Mouse (Mus musculus): ENCODE data around the gene Gm815. TPM values are rescaled to one million over a fixed set of nuclear protein-coding genes. Genes with fewer than 3 reads are reported as not detected.

The Gm815 gene
- polyA plus RNA-seq, 1 experiment: not detected

DNA sequence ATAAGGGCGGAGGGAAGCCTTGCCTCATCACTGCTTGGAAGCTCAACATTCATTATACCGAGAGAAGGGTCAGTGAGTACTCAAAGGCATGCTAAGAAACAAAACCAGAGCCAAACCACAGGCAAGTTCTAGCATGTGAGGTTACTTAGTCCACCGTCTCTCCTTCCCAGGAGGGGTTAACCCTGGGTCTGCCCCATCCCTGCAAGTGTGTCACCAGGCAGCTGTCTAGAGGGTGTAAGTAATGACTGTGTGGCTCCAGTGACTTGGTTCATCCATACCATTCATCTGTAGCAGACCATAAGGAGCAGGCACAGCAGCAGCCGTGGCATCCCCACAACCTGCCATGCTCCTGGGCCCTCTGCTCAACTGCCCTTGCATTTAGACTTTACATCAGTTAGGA, 5.8 kb upstream of the Gm815 start:
- H3K4me2 ChIP-seq (ENCODE audit: low read depth): no peak overlapping the region
- H3K79me2 ChIP-seq (ENCODE audit: control insufficient read depth, insufficient read depth): no peaks in the 10 kb centered on the region
- no peak overlapping the region for H3K4me3 ChIP-seq
- H3ac ChIP-seq (ENCODE audit: control insufficient read depth, insufficient read length): no peak overlapping the region
- TF ChIP-seq MYOD1 (IDR thresholded peaks at IDR 0.05; ENCODE audit: control insufficient read depth in 1 of 3, insufficient read length in 2 of 3, low read depth in 2 of 3): no peak
- TF ChIP-seq E2F4 (IDR thresholded peaks at IDR 0.05; ENCODE audit: insufficient read depth): no peak
- no peak for TF ChIP-seq REST (IDR thresholded peaks at IDR 0.05; ENCODE audit: insufficient read depth, insufficient read length)
- TF ChIP-seq CEBPB (IDR thresholded peaks at IDR 0.05; ENCODE audit: insufficient read depth, poor library complexity, severe bottlenecking): no peak
- no peak for TF ChIP-seq SRF (IDR thresholded peaks at IDR 0.05; ENCODE audit: control insufficient read depth, insufficient read length, low read depth)
- H3K36me3 ChIP-seq (ENCODE audit: control insufficient read depth, insufficient read depth): no peaks in the 10 kb centered on the region
- H3K27me3 ChIP-seq (ENCODE audit: control insufficient read depth, insufficient read depth, insufficient read length): no peaks in the 10 kb centered on the region

GRCm38 (mm10) chr19:26881866-26882427, 3.7 kb upstream of the Gm815 start:
- no peak overlapping the region for H3K4me2 ChIP-seq (ENCODE audit: low read depth)
- H3ac ChIP-seq (ENCODE audit: control insufficient read depth, insufficient read length): no peak overlapping the region
- H3K27me3 ChIP-seq (ENCODE audit: control insufficient read depth, insufficient read depth, insufficient read length): no peaks in the 10 kb centered on the region
- TF ChIP-seq POLR2A (IDR thresholded peaks at IDR 0.05; ENCODE audit: insufficient read length, low read depth) (no peak), E2F4 (IDR thresholded peaks at IDR 0.05; ENCODE audit: insufficient read depth) (no peak), TCF12 (IDR thresholded peaks at IDR 0.05; ENCODE audit: insufficient read depth, poor library complexity, severe bottlenecking) (no peak), USF1 (IDR thresholded peaks at IDR 0.05; ENCODE audit: low read depth) (no peak)
- H3K4me3 ChIP-seq: no peak overlapping the region
- no peaks in the 10 kb centered on the region for H3K36me3 ChIP-seq (ENCODE audit: control insufficient read depth, insufficient read depth)
- H3K79me2 ChIP-seq (ENCODE audit: control insufficient read depth, insufficient read depth): no peaks in the 10 kb centered on the region

DNA sequence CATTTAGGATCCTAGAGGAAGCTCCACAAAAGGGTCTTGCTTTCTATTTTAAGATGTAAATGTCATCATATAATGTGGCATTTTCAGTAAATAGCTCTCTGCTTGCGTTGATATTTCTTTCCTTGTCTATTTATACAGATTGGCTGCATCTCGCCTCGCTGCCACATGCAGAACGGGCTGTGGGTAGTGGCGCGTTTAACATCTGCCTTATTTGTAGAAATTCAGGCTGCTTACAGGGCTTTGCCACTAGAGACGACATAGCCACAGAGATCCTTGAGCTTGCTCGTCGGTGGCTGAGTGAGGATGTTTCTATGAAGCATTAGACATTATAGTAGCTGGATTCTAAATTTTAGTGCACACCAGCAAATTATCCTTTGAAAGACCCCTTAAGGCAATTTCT, 2.5 kb downstream of the Gm815 start:
- Histone ChIP-seq H3K27me3 (ENCODE audit: control insufficient read depth, insufficient read depth, insufficient read length) (no peaks in the 10 kb centered on the region), H3ac (ENCODE audit: control insufficient read depth, insufficient read length) (no peak overlapping the region), H3K4me2 (ENCODE audit: low read depth) (no peak overlapping the region), H3K4me3 (no peak overlapping the region), H3K36me3 (ENCODE audit: control insufficient read depth, insufficient read depth) (no peaks in the 10 kb centered on the region), H3K79me2 (ENCODE audit: control insufficient read depth, insufficient read depth) (no peaks in the 10 kb centered on the region)
- TF ChIP-seq MYOG (IDR thresholded peaks at IDR 0.05; ENCODE audit: control insufficient read depth in 1 of 3, insufficient read depth in 1 of 3, insufficient read length in 2 of 3, low read depth in 2 of 3) (no peak), POLR2A (IDR thresholded peaks at IDR 0.05; ENCODE audit: insufficient read length, low read depth) (no peak), TCF12 (IDR thresholded peaks at IDR 0.05; ENCODE audit: insufficient read depth, poor library complexity, severe bottlenecking) (no peak), REST (IDR thresholded peaks at IDR 0.05; ENCODE audit: insufficient read depth, insufficient read length) (no peak), USF1 (IDR thresholded peaks at IDR 0.05; ENCODE audit: low read depth) (no peak), CEBPB (IDR thresholded peaks at IDR 0.05; ENCODE audit: insufficient read depth, poor library complexity, severe bottlenecking) (no peak), SRF (IDR thresholded peaks at IDR 0.05; ENCODE audit: control insufficient read depth, insufficient read length, low read depth) (no peak), MAX (IDR thresholded peaks at IDR 0.05; ENCODE audit: low read depth) (no peak), TCF3 (IDR thresholded peaks at IDR 0.05; ENCODE audit: insufficient read length, low read depth) (no peak), MYOD1 (IDR thresholded peaks at IDR 0.05; ENCODE audit: control insufficient read depth in 1 of 3, insufficient read length in 2 of 3, low read depth in 2 of 3) (no peak), POLR2AphosphoS2 (IDR thresholded peaks at IDR 0.05; ENCODE audit: insufficient read length, low read depth) (no peak), E2F4 (IDR thresholded peaks at IDR 0.05; ENCODE audit: insufficient read depth) (no peak)

DNA sequence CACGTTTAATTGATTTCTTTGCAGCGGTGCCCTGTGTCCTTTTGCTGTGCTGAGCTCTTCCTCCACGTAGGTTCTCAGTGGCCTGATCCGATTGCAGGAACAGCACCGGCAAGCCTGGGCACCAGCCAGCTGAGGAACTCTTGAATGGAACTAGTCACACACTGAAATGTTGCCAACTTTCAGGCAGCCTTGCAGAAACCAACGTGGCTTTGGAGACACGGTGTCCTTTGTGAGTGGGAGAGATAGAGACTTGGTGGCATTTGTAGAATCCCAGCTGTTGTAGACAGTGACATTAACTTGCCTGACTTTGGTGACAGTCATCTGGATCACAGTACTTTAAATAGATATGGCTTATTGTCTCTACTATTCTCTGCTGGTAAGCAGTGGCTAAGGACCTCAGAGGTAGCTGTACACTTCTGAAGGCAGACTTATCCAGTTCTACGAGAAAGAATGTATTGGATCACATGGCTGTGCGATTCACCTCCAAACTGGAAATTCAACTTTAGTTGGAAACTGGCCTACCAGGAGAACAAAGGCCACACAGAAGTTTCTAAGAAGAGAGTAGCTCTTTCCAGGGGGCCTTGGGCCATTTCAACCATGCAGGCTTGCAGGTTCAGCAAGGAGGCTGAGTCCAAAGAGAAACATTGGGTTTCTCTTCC, 5.8 kb downstream of the Gm815 start:
- Histone ChIP-seq H3K27me3 (ENCODE audit: control insufficient read depth, insufficient read depth, insufficient read length) (no peaks in the 10 kb centered on the region), H3K4me3 (no peak overlapping the region), H3K79me2 (ENCODE audit: control insufficient read depth, insufficient read depth) (no peaks in the 10 kb centered on the region), H3K36me3 (ENCODE audit: control insufficient read depth, insufficient read depth) (no peaks in the 10 kb centered on the region), H3ac (ENCODE audit: control insufficient read depth, insufficient read length) (no peak overlapping the region), H3K4me2 (ENCODE audit: low read depth) (no peak overlapping the region)
- no peak for TF ChIP-seq TCF3 (IDR thresholded peaks at IDR 0.05; ENCODE audit: insufficient read length, low read depth)
- no peak for TF ChIP-seq E2F4 (IDR thresholded peaks at IDR 0.05; ENCODE audit: insufficient read depth)
- no peak for TF ChIP-seq POLR2A (IDR thresholded peaks at IDR 0.05; ENCODE audit: insufficient read length, low read depth)
- TF ChIP-seq MYOD1 (IDR thresholded peaks at IDR 0.05; ENCODE audit: control insufficient read depth in 1 of 3, insufficient read length in 2 of 3, low read depth in 2 of 3): no peak
- no peak for TF ChIP-seq CEBPB (IDR thresholded peaks at IDR 0.05; ENCODE audit: insufficient read depth, poor library complexity, severe bottlenecking)
- no peak for TF ChIP-seq REST (IDR thresholded peaks at IDR 0.05; ENCODE audit: insufficient read depth, insufficient read length)
- TF ChIP-seq MYOG (IDR thresholded peaks at IDR 0.05; ENCODE audit: control insufficient read depth in 1 of 3, insufficient read depth in 1 of 3, insufficient read length in 2 of 3, low read depth in 2 of 3): no peak
- no peak for TF ChIP-seq POLR2AphosphoS2 (IDR thresholded peaks at IDR 0.05; ENCODE audit: insufficient read length, low read depth)
- no peak for TF ChIP-seq SRF (IDR thresholded peaks at IDR 0.05; ENCODE audit: control insufficient read depth, insufficient read length, low read depth)
- no peak for TF ChIP-seq USF1 (IDR thresholded peaks at IDR 0.05; ENCODE audit: low read depth)
- TF ChIP-seq TCF12 (IDR thresholded peaks at IDR 0.05; ENCODE audit: insufficient read depth, poor library complexity, severe bottlenecking): no peak
- TF ChIP-seq MAX (IDR thresholded peaks at IDR 0.05; ENCODE audit: low read depth): no peak

DNA sequence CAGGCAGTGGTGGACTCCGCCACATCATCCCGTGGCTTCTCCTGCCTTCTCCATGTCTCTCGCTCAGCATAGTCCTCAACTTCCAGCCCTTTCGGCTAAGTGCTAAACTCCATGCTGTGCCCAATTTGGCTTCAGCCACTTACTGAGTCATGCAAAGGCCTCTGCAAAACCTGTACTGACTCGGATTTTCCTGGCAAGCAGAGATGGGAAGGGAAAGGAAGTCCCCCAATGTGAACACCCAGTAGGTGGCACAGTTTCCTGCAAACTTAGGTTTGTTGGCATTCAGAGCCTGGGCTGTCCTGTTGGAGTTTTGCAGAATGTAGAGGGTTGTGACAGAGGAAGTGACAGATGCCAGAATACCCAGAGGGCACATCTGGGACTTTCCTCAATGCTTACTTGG, 7.2 kb downstream of the Gm815 start:
- Histone ChIP-seq H3K79me2 (ENCODE audit: control insufficient read depth, insufficient read depth) (no peaks in the 10 kb centered on the region), H3K4me2 (ENCODE audit: low read depth) (no peak overlapping the region), H3K36me3 (ENCODE audit: control insufficient read depth, insufficient read depth) (no peaks in the 10 kb centered on the region), H3K4me3 (no peak overlapping the region), H3ac (ENCODE audit: control insufficient read depth, insufficient read length) (no peak overlapping the region), H3K27me3 (ENCODE audit: control insufficient read depth, insufficient read depth, insufficient read length) (no peaks in the 10 kb centered on the region)
- TF ChIP-seq REST (IDR thresholded peaks at IDR 0.05; ENCODE audit: insufficient read depth, insufficient read length) (no peak), MYOG (IDR thresholded peaks at IDR 0.05; ENCODE audit: control insufficient read depth in 1 of 3, insufficient read depth in 1 of 3, insufficient read length in 2 of 3, low read depth in 2 of 3) (no peak), CEBPB (IDR thresholded peaks at IDR 0.05; ENCODE audit: insufficient read depth, poor library complexity, severe bottlenecking) (no peak), POLR2A (IDR thresholded peaks at IDR 0.05; ENCODE audit: insufficient read length, low read depth) (no peak), E2F4 (IDR thresholded peaks at IDR 0.05; ENCODE audit: insufficient read depth) (no peak), USF1 (IDR thresholded peaks at IDR 0.05; ENCODE audit: low read depth) (no peak), POLR2AphosphoS2 (IDR thresholded peaks at IDR 0.05; ENCODE audit: insufficient read length, low read depth) (no peak)
